Mouse (Mus musculus) left cerebral cortex, postnatal 10 days (tissue): ENCODE data around the gene Fbrs. TPM values are rescaled to one million over a fixed set of nuclear protein-coding genes. Genes with fewer than 3 reads are reported as not detected.
"Not testable (repeated sequence)": the region's sequence is repeated elsewhere in the genome, so short reads cannot be mapped to it uniquely, and the experiment has no call there.

Experiments
- DNase-seq, 2 experiments: peaks; one replicate each; pipeline ENCODE4 v3.0.0; 2021 to 2022; ENCODE audit warnings: low spot score in 2 of 2, mixed read lengths in 1 of 2; ENCODE audit errors: extremely low spot score in 1 of 2
- intact Hi-C: fragments of 180-260 bp; cut with DNase I; formaldehyde crosslinking; loops from one replicate; pipeline ENCODE4 v1.15.1; 2025
- total RNA-seq, 2 experiments: library from RNA; stranded (reverse); gene quantifications; 2 replicates each; pipeline ENCODE4 v1.2.3; 2021

The Fbrs gene
- 10 to 100 TPM; 58.5 to 60.3 TPM for total RNA-seq

DNA sequence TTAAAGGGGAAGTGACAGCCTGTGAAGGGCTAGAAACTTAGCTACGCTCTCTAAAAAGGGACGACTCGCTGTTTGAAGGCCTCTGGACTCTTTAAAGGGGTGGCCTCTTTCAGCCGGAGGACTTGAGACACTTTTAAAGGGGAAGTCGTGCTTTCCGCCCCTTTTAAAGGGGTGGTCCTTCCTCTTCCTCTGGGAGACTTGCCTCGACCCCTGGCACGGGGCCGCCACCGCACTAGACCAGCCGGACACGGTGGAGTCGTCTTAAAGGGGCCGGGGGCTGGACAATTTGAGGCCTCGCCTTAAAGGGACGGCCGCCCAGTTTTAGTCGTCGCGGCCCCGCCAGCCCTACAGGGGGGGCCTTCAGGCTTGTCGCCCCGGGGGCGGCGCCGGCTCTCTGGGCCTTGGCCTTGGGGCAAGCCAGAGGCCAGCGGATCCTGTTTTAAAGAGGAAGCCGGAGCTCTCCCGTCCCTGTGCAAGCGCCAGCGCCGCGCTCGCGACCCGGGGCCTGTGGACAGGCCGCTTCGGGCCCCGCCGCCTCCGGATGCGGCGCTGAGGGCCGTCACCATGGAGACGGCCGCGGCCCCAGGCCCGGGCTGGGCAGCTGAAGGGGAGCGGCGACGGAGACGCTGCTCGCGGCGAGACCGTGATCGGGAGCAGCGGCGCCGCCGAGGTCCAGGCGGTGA is at the start of gene Fbrs:
Gene Fbrs, plus strand, starts transcription at position 565 of the 683 bp plus-strand sequence.
- intact Hi-C loops: no loop called here
- peak; percentile 94 to 98 for DNase-seq

DNA sequence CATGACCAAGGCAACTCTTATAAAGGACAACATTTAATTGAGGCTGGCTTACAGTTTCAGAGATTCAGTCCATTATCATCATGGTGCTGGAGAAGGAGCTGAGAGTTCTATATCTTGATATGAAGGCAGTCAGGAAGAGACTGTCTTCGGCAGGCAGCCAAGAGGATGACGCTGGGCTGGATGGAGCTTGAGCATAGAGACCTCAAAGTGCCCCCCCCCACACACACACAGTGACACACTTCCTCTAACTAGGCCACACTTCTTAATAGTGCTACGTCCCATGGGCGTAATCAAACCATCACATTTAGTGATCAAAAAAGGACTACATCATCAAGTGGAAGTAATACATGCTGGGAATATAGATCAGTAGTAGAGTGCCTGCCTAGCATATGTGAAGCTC is 43.8 kb upstream of the Fbrs start:
- no peak for DNase-seq
- intact Hi-C loops: no loop called here

DNA sequence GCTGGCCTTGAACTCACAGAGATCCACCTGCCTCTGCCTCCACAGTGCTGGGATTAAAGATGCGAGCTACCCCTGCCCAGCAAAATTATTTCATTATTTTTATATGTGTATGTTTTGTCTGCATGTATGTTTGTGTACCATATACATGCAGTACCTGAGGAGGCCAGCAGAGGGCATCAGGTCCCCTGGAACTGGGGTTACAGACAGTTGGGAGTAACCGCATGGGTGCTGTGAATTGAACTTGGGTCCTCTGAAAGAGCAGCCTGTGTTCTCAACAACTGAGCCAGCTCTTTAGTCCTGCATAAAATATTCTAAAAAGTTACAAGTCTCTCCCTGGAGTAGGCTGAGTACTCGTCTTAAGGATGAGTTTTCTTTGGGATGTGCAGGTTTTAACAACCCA is 41.3 kb upstream of the Fbrs start:
- intact Hi-C loops: no loop called here
- no peak for DNase-seq

DNA sequence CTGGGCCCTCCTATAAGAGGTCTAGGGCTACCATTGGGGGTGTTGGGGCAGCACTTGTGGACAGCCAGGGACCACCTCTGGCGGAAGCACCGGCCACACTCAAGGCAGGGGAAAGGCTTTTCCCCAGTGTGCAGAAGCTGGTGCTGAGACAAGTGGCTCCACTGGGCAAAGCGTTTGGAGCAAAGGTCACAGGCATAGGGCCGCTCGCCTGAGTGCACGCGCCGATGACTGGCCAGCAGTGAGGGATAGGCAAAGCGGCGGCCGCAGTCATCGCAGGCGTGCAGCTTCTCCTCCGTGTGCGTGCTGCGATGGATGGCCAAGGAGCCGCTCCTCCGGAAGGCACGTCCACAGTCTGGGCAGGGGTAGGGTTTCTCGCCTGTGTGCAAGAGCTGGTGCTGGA is 35.0 kb upstream of the Fbrs start:
- no peak for DNase-seq
- intact Hi-C loops: no loop called here

DNA sequence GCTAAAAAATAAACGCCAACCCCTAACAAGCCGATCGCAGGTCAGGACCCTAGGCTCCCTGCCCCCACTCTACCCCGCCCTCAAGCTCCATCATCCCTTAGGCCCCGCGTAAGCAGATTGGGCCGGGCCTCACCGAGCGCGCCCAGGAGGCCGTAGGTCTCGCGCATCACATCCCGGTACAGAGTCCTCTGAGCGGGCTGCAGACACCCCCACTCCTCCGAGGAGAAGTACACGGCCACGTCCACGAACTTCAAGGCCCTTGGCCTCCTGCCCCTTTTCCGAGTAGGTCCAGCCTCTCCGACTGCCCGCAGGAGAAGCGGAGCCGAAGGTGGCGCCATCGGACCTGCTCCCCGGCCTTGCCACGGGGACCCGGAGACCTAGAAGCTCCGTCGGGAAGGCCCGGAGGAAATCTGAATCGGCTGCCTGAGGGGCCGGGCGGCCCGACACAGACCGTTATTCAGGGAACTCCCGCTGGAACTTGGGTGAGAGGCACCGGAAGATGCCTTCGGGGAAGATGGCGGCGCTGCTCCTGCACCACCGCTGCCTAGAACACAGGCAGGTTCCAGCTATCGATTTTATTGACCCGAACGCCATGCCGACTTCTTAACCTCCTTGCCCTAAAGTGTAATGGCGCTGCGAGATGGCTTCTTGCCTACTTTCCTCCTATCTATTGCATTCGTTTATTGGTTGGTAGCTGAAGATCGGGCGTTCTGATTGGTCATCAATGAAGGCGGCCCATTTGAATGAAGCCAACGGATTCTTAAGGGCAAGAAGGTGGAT is 30.3 kb upstream of the Fbrs start, which contains the start of gene Zfp689:
Gene Zfp689, minus strand, starts transcription at position 638 of the 780 bp plus-strand sequence.
- DNase-seq: peak; percentile 93 to 97
- intact Hi-C loops: no loop called here

DNA sequence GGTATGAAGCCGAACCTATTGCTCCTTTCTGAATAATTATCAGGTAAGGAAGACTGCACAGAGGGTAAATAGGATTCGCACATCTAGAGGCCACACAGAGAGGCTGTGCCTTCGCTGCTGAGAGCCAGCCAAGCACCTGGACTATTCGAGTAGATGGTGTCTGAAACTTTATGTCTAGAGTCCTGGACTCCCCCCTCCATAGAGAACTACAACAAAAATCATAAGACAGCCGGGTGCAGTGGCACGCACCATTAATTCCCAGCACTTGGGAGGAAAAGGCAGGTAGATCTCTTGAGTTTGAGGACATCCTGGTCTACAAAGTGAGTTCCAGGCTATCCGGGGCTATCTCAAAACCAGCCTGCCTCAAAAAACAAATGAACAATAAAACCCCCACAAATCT is 29.0 kb upstream of the Fbrs start:
- no peak for DNase-seq
- intact Hi-C loops: no loop called here

DNA sequence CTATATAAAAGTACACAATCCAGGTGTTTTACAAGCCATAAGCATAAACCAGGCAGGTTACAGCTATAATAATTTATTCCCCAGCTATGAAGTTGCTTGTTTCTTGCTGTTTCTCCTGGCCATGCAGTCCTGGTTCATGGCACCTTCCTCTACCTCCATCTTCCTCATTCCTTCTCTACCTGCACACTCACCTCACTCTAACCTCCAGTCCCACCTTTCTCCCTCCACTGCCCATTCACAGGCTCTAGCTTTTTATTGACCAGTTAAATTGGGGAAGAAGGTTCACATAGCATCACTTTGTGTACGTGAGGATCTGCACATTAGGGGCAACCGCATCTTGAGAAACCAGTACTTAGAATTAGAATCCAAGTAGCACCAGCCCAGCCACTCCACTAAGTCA is 25.9 kb upstream of the Fbrs start:
- no peak for DNase-seq
- intact Hi-C loops: no loop called here

DNA sequence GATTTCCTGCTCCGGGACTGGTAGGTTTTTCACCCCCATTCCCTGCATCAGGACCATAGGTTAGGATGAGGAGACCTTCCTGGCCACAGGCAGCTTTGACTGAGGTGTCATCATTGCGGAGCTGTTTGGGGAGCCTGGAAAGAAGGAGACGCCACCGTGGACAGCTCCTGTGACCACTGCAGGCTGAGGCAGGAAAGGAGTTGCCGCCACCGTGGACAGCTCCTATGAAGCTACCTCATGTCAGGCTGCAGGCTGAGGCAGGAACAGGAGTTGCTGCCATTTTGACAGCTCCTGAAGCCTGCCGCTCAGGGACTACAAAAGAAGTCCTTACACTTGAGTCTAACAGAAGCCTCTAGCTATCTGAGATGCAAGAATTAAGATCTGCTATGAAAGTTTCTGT is 24.1 kb upstream of the Fbrs start:
- intact Hi-C loops: no loop called here
- DNase-seq: no peak

DNA sequence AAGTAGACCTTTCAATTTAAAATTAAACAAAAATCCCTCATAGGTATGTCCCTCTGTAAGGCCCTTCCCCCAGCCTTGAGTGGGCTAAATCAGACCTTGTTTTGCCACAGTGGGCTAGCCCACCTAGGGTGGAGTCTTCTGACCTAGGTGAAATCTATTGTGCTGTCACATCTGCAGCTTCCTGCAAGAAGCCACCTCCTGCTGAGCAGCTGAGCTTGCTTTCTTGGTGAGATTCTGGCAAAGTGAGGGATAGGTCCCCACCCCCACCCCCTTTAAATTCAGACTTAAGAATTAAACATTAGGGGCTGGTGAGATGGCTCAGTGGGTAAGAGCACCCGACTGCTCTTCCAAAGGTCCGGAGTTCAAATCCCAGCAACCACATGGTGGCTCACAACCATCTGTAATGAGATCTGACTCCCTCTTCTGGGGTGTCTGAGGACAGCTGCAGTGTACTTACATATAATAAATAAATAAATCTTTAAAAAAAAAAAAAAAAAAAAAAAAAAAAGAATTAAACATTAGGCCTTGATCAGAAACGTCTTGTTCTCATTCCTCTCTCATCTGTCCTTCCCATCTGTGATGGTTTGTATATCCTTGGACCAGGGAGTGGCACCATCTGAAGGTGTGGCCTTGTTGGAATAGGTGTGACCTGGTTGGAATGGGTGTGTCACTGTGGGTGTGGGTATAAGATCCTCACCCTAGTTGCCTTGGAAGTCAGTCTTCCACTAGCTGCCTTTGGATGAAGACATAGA is 20.5 kb upstream of the Fbrs start:
- intact Hi-C loops: not testable (repeated sequence)
- DNase-seq: peak in 1 of 2 experiments; percentile 42

DNA sequence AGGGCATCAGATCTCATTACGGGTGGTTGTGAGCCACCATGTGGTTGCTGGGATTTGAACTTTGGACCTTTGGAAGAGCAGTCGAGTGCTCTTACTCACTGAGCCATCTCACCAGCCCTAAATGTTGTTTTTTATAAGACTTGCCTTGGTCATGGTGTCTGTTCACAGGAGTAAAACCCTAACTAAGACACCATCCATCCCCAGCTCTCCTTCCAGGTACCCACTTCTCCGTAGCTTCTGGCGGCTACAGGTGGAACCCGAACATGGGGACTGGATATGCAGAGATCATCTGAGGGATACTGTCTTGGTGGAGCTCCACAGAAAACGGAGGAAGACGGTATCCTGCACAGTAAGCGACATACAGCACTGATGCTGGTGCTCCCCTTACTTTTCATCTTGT is 19.7 kb upstream of the Fbrs start, which contains the start of gene Prr14:
Gene Prr14, plus strand, starts transcription at position 301 of the 400 bp plus-strand sequence.
- DNase-seq, intact Hi-C loops: not testable (repeated sequence)

DNA sequence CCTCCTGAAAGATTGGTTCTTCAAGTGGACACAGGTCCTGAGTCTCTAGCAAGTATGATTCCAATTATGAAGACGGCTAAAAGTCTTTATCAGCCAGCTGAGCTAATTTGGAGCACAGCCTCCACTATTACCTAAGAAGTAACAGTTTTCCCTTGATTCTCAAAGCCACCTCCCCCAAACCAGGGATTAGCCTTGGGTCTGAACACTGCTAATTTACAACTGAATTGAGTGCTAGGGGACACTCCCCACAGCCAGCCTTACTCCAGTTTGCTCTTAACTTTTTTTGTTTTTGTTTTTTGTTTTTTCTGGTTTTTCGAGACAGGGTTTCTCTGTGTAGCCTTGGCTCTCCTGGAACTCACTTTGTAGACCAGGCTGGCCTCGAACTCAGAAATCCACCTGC is 13.8 kb upstream of the Fbrs start:
- no peak for DNase-seq
- intact Hi-C loops: no loop called here

DNA sequence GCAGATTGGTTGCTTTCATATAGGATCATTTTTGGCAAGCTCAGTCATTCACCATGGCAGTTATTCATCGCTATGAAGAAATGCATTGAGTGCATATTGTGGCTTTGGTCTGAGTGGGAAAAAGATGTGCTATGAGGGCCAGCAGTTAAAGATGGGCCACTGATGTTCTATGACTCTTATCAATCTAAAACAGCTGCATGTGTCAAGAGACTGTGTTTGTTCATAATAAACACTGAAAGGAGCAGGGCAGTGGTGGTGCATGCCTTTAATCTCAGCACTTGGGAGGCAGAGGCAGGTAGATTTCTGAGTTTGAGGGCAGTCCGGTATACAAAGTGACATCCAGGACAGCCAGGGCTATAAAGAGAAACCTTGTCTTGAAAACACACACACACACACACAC is 13.3 kb upstream of the Fbrs start:
- intact Hi-C loops, DNase-seq: not testable (repeated sequence)

DNA sequence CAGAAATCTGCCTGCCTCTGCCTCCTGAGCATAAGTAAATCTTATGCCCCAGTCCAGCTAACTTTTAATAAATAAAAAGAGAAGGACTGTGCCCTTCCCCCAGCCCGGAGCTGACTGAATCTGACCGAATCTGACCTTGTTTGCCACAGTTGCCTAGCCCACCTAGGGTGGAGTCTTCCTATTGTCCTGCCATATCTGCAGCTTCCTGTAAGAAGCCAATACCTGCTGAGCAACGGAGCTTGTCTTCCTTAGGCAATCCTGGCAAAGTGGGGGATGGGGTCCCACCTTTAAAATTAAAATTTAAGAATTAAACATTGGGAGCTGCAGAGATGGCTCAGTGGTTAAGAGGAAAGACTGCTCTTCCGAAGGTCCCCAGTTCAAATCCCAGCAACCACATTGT is 12.4 kb upstream of the Fbrs start:
- no peak for DNase-seq
- intact Hi-C loops: no loop called here

DNA sequence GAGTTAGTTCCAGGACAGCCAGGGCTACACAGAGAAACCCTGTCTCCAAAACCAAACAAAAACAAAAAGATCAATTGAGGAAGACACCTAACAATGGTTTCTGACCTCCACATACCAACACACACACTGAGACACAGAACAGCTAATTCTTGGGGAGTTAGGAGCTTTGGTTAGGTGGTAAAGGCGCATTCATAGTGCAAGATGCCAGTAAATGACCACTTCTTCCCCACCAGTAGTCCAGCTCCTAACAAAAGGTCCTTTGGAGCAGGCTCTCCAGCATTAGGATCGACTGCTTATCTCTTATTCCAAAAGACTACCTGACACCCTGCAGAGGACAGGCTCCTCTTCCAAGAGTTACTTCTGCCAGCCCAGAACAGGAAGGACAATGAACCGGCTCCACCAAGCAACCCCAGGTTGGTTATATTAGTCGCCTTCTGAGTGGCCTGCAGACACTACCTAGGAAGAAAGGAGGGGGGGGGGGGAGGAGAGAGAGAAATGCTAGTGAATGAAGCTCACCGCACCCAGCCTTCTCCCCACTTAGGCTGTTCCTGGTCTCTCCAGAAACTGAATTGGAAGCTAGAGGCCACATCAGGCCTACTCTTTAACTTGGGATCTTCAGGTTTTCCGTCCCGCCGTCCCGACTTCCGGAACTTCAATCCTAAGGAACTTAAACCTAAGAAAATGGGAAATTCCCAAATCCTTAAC is 8.8 kb upstream of the Fbrs start:
- DNase-seq: peak in 1 of 2 experiments; percentile 32
- intact Hi-C loops: loop anchor here (5.0 kb wide), 1 partner anchor 108 kb away; no protein-coding TSS in a partner anchor

DNA sequence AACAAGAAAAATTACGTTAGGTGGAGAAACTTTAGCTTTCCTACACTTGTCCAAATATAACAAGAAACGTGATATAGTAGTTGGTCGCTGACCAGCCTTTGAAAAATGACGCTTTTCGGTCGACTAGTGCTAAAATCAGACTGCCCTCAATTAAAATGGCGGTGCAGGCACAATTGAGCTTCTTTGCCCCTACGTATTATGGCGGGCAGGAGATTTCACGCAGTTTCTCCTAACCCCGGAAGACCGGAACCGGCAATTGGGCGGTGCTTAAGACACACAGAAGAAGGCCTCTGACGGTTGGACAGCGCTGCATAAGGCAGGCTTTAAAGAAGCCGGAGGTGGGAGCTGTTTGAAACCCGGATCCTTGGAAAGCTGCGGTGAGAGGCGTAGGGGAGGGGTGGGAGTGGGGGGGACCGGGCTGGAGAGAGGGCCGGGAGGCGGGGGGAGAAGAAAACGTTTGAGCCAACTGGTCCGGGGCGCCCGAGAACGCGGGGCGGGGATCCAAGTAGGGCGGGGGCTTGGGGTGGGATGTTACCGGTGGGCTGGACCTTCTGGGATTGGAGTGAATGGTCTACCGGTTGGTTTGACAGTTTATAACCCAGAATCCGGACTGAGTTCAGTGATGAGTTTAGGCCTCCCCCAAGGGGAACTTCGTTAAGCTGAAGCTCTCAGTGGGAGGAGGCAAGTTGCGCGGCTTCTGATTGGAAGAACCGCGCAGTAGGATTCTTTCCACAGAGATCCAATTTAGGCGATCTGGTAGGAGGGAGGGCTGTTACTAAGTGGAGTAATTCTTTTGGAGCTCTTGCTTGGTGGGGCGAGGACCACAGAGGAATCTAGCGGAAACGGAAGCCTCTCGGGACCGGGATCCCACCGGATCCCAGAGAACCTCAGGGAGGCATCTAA is 8.0 kb upstream of the Fbrs start:
- peak; percentile 95 for DNase-seq
- intact Hi-C loops: loop anchor here (5.0 kb wide), 1 partner anchor 109 kb away; no protein-coding TSS in a partner anchor

DNA sequence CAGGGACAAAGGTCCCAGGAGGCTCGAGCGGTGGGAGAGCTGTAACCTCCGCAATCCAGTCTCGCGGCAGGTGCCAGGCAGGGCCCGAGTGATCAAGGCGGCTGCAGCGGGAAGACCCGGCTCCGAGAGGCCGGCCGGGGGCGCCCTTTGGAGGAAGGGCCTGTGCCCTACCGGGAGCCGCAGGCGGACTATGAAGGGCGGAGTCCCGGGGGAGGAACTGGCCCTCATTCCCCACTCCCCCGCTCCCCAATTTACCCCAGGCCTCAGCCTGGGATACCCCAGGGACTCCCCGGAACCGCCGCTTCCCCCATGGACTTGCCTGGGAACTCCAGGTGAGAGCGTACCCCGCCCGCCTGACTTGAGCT is 7.4 kb upstream of the Fbrs start:
- peak; percentile 17 to 78 for DNase-seq
- intact Hi-C loops: loop anchor here (5.0 kb wide), 1 partner anchor 109 kb away; no protein-coding TSS in a partner anchor

DNA sequence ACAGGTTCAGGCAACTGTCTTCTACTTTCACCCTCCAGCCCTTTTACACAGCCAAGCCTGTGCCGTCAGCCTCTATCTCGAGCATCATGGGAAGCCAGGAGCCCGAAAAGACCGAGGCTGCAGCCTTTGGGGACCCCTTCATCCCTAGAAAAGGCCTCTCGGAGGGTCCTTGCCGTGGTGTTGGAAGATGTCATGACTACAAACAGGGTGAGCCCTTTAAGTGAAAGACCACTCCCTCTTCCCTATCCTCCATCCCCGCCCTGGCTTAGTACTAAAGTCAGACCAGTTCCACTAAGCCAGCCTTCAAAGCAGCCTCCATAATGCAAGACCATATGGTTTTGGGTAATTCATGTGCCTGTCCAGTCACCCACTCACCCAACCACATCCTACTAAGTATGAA is 6.9 kb upstream of the Fbrs start:
- no peak for DNase-seq

DNA sequence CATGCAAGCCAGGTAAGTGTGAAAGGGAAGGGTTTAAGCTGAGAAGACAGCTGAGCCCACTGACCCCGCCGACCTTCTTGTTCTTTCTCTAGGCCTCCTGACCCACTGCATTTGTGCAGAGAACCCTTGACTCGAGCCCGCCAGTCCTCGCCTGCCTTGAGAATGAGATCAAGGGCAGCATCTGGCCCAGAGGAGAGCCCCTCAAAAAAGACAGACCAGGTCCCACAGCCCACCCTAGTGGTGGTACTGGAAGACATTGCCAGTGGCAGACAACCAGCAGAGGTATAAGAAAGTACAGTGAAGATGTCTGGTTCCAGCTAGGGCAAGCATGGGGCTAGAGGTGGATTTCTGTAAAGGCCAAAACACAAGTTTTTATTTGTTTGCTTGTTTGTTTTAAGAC is 5.3 kb upstream of the Fbrs start:
- peak in 1 of 2 experiments; percentile 51 for DNase-seq
- intact Hi-C loops: loop anchor here (5.0 kb wide), 1 partner anchor 111 kb away; no protein-coding TSS in a partner anchor

More for the DNA sequence above, 6.9 kb upstream of the Fbrs start:
- intact Hi-C loops: loop anchor here (5.0 kb wide), 1 partner anchor 110 kb away; no protein-coding TSS in a partner anchor
